Comparison of ENCODE assay signal across 15 mouse cellular contexts in the genomic region with DNA sequence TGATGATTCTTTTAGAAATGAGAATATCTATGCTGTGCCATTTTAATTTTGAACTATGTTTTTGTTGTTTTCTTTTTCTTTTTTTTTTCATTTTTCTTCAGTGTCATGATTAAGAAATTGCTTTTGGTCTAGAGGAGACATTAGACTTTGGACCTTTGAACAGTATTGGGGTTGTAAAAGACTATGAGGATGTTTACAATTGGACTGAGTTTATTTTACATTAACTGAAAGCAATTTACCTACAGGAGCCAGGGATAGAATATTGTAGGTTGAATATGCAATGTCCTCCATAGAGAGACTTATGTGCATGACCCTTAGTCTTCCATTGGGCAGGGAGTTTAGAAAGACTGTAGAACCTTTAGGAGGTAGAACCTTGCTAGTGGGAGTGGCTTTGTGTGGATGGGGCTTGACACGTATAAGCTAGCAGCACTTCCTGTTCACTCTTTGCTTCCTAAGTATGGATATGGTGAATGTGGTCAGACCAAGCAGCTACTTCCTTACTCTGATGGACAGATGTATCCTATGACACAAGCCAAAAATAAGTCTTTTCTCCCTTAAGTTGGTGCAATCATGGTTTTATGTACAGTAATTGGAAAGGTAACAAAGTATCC.
"Had no signal": no experiment of that assay in that cellular context is flagged by ENCODE, and none has a peak within 500 bp of the region (broad histone marks: within the 10 kb centered on the region; RNA-seq: fewer than 3 reads in every experiment).

No protein-coding gene starts in this region.

- DNase-seq: kidney, adult 2 months; kidney, postnatal 25 days; left cerebral cortex, postnatal 4 days; liver, embryonic 13.5 days; lung, adult 2 months; lung, postnatal 14 days; lung, postnatal 4 days; thymus, adult 18-20 months; thymus, postnatal 14 days had no signal

- H3K9ac ChIP-seq: limb, embryonic 12.5 days; limb, embryonic 15.5 days; liver, embryonic 13.5 days; midbrain, embryonic 13.5 days had no signal

- H3K27me3 ChIP-seq: limb, embryonic 12.5 days; limb, embryonic 15.5 days; liver, embryonic 13.5 days; megakaryocyte, embryonic 14.5 days; midbrain, embryonic 13.5 days had no signal

- H3K36me3 ChIP-seq: limb, embryonic 12.5 days; limb, embryonic 15.5 days; liver, embryonic 13.5 days; midbrain, embryonic 10.5 days; midbrain, embryonic 13.5 days had no signal

- ATAC-seq: midbrain, embryonic 13.5 days had no signal

- H3K4me2 ChIP-seq: limb, embryonic 12.5 days; limb, embryonic 15.5 days; liver, embryonic 13.5 days; midbrain, embryonic 13.5 days had no signal

- H3K9me3 ChIP-seq: limb, embryonic 12.5 days; limb, embryonic 15.5 days; liver, embryonic 13.5 days; megakaryocyte, embryonic 14.5 days; midbrain, embryonic 10.5 days; midbrain, embryonic 13.5 days had no signal

- H3K27ac ChIP-seq: kidney, postnatal 0 days; limb, embryonic 12.5 days; limb, embryonic 15.5 days; liver, embryonic 13.5 days; midbrain, embryonic 10.5 days; midbrain, embryonic 13.5 days had no signal

- H3K4me3 ChIP-seq: limb, embryonic 12.5 days; limb, embryonic 15.5 days; liver, embryonic 13.5 days; megakaryocyte, embryonic 14.5 days; midbrain, embryonic 10.5 days; midbrain, embryonic 13.5 days had no signal

- H3K4me1 ChIP-seq: limb, embryonic 12.5 days; limb, embryonic 15.5 days; liver, embryonic 13.5 days; midbrain, embryonic 10.5 days; midbrain, embryonic 13.5 days had no signal
